Mouse (Mus musculus): Measurements from ENCODE around the gene Plppr3.

The Plppr3 gene

DNA sequence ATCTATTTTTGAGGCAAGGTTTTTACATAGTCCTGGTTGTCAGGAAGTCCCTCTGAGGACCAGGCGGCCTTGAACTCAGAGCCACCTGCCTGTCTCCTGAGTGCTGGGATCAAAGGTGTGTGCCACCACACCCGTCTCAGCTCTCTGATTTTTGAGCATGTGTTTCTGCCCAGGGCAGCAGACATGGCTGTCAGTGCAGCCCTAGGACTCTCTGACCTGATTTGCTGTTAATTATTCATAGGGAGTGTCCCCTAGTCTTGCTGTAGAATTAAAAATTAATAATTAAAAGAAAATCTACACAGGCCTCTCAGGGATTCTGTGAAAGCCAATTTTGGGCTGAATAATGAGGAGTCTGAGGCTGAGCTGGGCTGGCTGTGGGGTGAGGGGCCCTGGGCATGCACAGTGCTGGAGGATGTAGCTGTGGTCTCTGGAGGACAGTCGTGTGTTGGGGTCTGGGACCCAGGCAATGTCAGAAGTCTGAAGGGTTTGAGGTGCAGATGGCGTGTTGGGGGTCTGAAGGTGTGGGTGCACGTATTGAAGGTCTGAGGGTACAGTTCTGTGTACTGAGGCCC is 60.1 kb downstream of the Plppr3 start:
- no peak for DNase-seq

DNA sequence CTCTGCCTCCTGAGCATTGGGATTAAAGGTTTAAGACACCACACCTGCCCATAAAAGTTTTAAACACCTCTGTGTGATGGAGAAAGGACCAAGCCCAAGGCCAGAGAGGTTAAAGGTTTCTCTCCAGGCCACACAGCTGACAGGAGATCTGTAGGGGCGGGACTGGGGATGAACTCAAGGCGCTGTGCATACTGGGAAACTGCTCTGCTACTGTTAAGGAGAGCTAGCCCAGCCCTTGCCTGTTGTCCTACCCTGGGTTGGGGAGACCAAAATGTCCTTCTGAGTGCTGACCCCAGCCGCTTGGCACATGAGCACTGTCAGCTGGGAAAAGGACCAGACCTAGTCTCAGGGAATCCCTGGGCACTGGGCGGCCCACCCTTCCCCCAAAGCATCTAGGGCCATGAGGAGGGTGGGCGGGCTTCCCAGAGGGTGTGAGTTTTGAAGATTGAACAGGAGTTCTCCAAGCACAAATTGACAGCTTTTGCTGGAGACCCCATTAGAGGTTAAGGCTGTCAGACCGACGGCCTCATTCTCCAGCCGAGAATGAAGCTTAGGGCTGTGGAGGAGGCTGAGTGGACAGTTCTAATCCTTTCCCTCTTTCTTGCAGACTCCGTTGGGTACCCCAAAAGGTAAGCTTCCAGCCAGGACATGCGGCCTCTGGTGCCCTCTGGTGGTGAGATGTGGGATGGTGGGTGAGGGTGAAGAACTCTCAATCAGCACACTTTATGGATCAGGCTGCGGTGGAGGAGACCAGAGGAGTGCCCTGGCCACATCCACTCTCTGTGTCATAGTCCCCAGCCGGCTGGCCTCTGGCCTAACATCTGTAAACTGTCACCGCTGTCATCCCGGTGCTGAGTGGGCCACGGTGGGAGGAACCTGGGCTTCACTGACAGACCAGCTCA is 62.4 kb downstream of the Plppr3 start:
- peak; percentile 55 for DNase-seq
